Mouse (Mus musculus) MEL (cell line): ENCODE data around the gene Mark4. TPM values are rescaled to one million over a fixed set of nuclear protein-coding genes. Genes with fewer than 3 reads are reported as not detected.

Source experiments
- DNase-seq: peaks from one replicate; pipeline ENCODE4 v3.0.0; 2011; ENCODE audit warnings: low read depth, low spot score
- H3K27ac ChIP-seq: 2 replicates; pipeline ENCODE4 v1.5.1; 2012; ENCODE audit warnings: low read depth, mild to moderate bottlenecking, control low read depth, low read length, moderate library complexity; ENCODE audit not compliant: control insufficient read depth
- H3K27me3 ChIP-seq, 2 experiments: fragments of 150-350 bp in 1 of 2; sonication (generic) in 1 of 2; 2 replicates each; pipeline ENCODE4 v1.6.1; 2012; ENCODE audit warnings: low read length in 2 of 2, mild to moderate bottlenecking in 2 of 2, improper control_type of control experiment in 1 of 2, moderate library complexity in 1 of 2; ENCODE audit not compliant: insufficient read depth in 2 of 2, control insufficient read depth in 1 of 2
- H3K36me3 ChIP-seq, 2 experiments: 2 replicates each; pipeline ENCODE4 v1.6.1; 2012 to 2014; ENCODE audit warnings: low read length in 2 of 2, improper control_type of control experiment in 1 of 2, inconsistent platforms in 1 of 2, mild to moderate bottlenecking in 1 of 2; ENCODE audit not compliant: insufficient read depth in 2 of 2, control insufficient read depth in 1 of 2
- H3K4me1 ChIP-seq, 2 experiments: fragments of 150-350 bp in 1 of 2; sonication (generic) in 1 of 2; 2 replicates each; pipeline ENCODE4 v1.6.1; 2012; ENCODE audit warnings: low read length in 2 of 2, improper control_type of control experiment in 1 of 2, mild to moderate bottlenecking in 1 of 2; ENCODE audit not compliant: insufficient read depth in 2 of 2, control insufficient read depth in 1 of 2
- H3K4me3 ChIP-seq, 2 experiments: fragments of 150-350 bp in 1 of 2; sonication (generic) in 1 of 2; 2 replicates each; pipeline ENCODE4 v1.5.1; 2012; ENCODE audit warnings: low read depth in 2 of 2, low read length in 2 of 2, mild to moderate bottlenecking in 2 of 2, moderate library complexity in 2 of 2, control low read depth in 1 of 2, improper control_type of control experiment in 1 of 2; ENCODE audit not compliant: control insufficient read depth in 1 of 2, insufficient read depth in 1 of 2
- H3K79me2 ChIP-seq: 2 replicates; pipeline ENCODE4 v1.6.1; 2012; ENCODE audit warnings: mild to moderate bottlenecking, low read length, moderate library complexity; ENCODE audit not compliant: control insufficient read depth, poor library complexity, insufficient read depth
- H3K9ac ChIP-seq: 2 replicates; pipeline ENCODE4 v1.6.1; 2012; ENCODE audit warnings: low read depth, mild to moderate bottlenecking, control low read depth, low read length, moderate library complexity; ENCODE audit not compliant: control insufficient read depth, poor library complexity, severe bottlenecking
- H3K9me3 ChIP-seq: fragments of 150-350 bp; sonication (generic); replicated peaks from 2 replicates; pipeline ENCODE4 v1.6.1; 2012; ENCODE audit warnings: mild to moderate bottlenecking, low read length, improper control_type of control experiment, moderate library complexity; ENCODE audit not compliant: insufficient read depth
- BHLHE40 ChIP-seq: IDR thresholded peaks from 2 replicates; pipeline ENCODE4 v1.6.1; 2012; ENCODE audit warnings: low read depth, mild to moderate bottlenecking, inconsistent platforms, low read length, improper control_type of control experiment, borderline replicate concordance
- CHD1 ChIP-seq: IDR thresholded peaks from 2 replicates; pipeline ENCODE4 v1.6.1; 2012; ENCODE audit warnings: low read depth, mild to moderate bottlenecking, inconsistent platforms, low read length, improper control_type of control experiment
- ETS1 ChIP-seq: IDR thresholded peaks from 2 replicates; pipeline ENCODE4 v1.6.1; 2012; ENCODE audit warnings: low read depth, mild to moderate bottlenecking, inconsistent platforms, low read length, improper control_type of control experiment, moderate library complexity
- GABPA ChIP-seq: IDR thresholded peaks from 2 replicates; pipeline ENCODE4 v1.6.1; 2012; ENCODE audit warnings: low read depth, mild to moderate bottlenecking, inconsistent platforms, low read length, improper control_type of control experiment, moderate library complexity
- KAT2A ChIP-seq: conservative IDR thresholded peaks from 2 replicates; pipeline ENCODE4 v1.6.1; 2012; ENCODE audit warnings: low read depth, low read length, improper control_type of control experiment, inconsistent platforms
- MEF2A ChIP-seq: IDR thresholded peaks from 2 replicates; pipeline ENCODE4 v1.6.1; 2014; ENCODE audit warnings: low read depth, mild to moderate bottlenecking, inconsistent platforms, low read length, improper control_type of control experiment; ENCODE audit not compliant: poor library complexity, insufficient replicate concordance, severe bottlenecking; ENCODE audit errors: extremely low read depth
- MYB ChIP-seq: IDR thresholded peaks from 2 replicates; pipeline ENCODE4 v1.6.1; 2011; ENCODE audit warnings: mild to moderate bottlenecking, low read depth, low read length, improper control_type of control experiment
- POLR2A ChIP-seq, 2 experiments: IDR thresholded peaks; 2 replicates each; pipeline ENCODE4 v1.6.1; 2011 to 2012; ENCODE audit warnings: low read length in 2 of 2, mild to moderate bottlenecking in 2 of 2, control low read depth in 1 of 2, improper control_type of control experiment in 1 of 2, low read depth in 1 of 2, moderate library complexity in 1 of 2; ENCODE audit not compliant: control insufficient read depth in 1 of 2, insufficient read depth in 1 of 2, poor library complexity in 1 of 2
- POLR2AphosphoS5 ChIP-seq: IDR thresholded peaks from 2 replicates; pipeline ENCODE4 v1.6.1; 2012; ENCODE audit warnings: low read depth, borderline replicate concordance, mild to moderate bottlenecking, inconsistent platforms, low read length, moderate library complexity, mixed read lengths
- UBTF ChIP-seq: IDR thresholded peaks from 2 replicates; pipeline ENCODE4 v1.6.1; 2012; ENCODE audit warnings: low read depth, mild to moderate bottlenecking, inconsistent platforms, low read length, improper control_type of control experiment, moderate library complexity, borderline replicate concordance; ENCODE audit not compliant: insufficient read depth
- USF1 ChIP-seq: IDR thresholded peaks from 2 replicates; pipeline ENCODE4 v1.6.1; 2014; ENCODE audit warnings: low read depth, mild to moderate bottlenecking, inconsistent platforms, low read length, improper control_type of control experiment, moderate library complexity
- ZNF384 ChIP-seq: IDR thresholded peaks from 2 replicates; pipeline ENCODE4 v1.6.1; 2012; ENCODE audit warnings: low read depth, mild to moderate bottlenecking, inconsistent platforms, low read length, improper control_type of control experiment
- polyA plus RNA-seq, 2 experiments: library from polyadenylated mRNA; stranded (reverse) in 1 of 2; unstranded in 1 of 2; fragments of >175 nt in 1 of 2; fragments of >200 nt in 1 of 2; gene quantifications; 2 replicates each; pipeline versions ENCODE4 v1.2.1 to v1.2.4; 2012; ENCODE audit warnings: low replicate concordance in 2 of 2, low read depth in 1 of 2; ENCODE audit not compliant: insufficient read length in 2 of 2, insufficient read depth in 1 of 2, missing spikeins in 1 of 2
- total RNA-seq: library from RNA; depleted of rRNA; stranded (reverse); fragments of 300-350 nt; gene quantifications from 2 replicates; pipeline ENCODE4 v1.2.3, GENCODE M21; 2012

Gene Mark4
- total and polyA plus RNA-seq, 3 experiments, result 4.7 to 18.5 TPM; not detected in 1

- Histone ChIP-seq H3K4me1 (no peaks in the 10 kb centered on the region; a peak in 1 of 4 replicates), H3K27ac (no peak overlapping the region), H3K9me3 (no peaks in the 10 kb centered on the region), H3K27me3 (no peaks in the 10 kb centered on the region), H3K79me2 (no peaks in the 10 kb centered on the region), H3K9ac (no peak overlapping the region), H3K36me3 (no peaks in the 10 kb centered on the region), H3K4me3 (no peak overlapping the region)
- TF ChIP-seq ETS1 (no peak), CHD1 (no peak), GABPA (no peak)
- DNase-seq, result no peak
Measured at GRCm38 (mm10) chr7:19464367-19465307, 6.0 kb upstream of the Mark4 start.

GRCm38 (mm10) chr7:19462884-19463381 is 4.3 kb upstream of the Mark4 start, which contains the start of gene Exoc3l2:
TSS of gene Exoc3l2 (plus strand) at chr7:19463331.
- DNase-seq, result no peak
- no peak within 1 kb of the TSS for H3K4me3 ChIP-seq
- no peak for TF ChIP-seq POLR2A (IDR thresholded peaks at IDR 0.05; ENCODE audit: control insufficient read depth in 1 of 2, insufficient read depth in 1 of 2, low read depth in 1 of 2, low read length in 2 of 2, poor library complexity in 1 of 2)
- TF ChIP-seq KAT2A, result no peak
- TF ChIP-seq POLR2AphosphoS5, result no peak
- no peak for TF ChIP-seq USF1
- TF ChIP-seq ETS1, result no peak
- TF ChIP-seq MEF2A, result no peak
- no peak for TF ChIP-seq MYB
- TF ChIP-seq BHLHE40, result no peak
- no peak for TF ChIP-seq ZNF384
- no peak for TF ChIP-seq GABPA
- no peak for TF ChIP-seq UBTF
- TF ChIP-seq, all 39 proteins: peak for 0
- Histone ChIP-seq H3K9me3 (no peaks in the 10 kb centered on the region), H3K79me2 (peaks cover 3% of the 10 kb centered on the region; the same call in 1 of the 2 replicates), H3K9ac (no peak within 1 kb of the TSS), H3K27me3 (no peaks in the 10 kb centered on the region), H3K4me1 (no peaks in the 10 kb centered on the region; a peak in 1 of 4 replicates), H3K27ac (no peak within 1 kb of the TSS), H3K36me3 (no peaks in the 10 kb centered on the region)
